Mouse (Mus musculus) frontal cortex, postnatal 10 days (tissue): Measurements from ENCODE around the gene Pla2g7.
"Not testable (repeated sequence)": the region's sequence is repeated elsewhere in the genome, so short reads cannot be mapped to it uniquely, and the experiment has no call there.

Experiments
- DNase-seq, 2 experiments: peaks; one replicate each; pipeline ENCODE4 v3.0.0; 2022; ENCODE audit warnings: low spot score in 2 of 2, mixed read lengths in 1 of 2

Gene Pla2g7

DNA sequence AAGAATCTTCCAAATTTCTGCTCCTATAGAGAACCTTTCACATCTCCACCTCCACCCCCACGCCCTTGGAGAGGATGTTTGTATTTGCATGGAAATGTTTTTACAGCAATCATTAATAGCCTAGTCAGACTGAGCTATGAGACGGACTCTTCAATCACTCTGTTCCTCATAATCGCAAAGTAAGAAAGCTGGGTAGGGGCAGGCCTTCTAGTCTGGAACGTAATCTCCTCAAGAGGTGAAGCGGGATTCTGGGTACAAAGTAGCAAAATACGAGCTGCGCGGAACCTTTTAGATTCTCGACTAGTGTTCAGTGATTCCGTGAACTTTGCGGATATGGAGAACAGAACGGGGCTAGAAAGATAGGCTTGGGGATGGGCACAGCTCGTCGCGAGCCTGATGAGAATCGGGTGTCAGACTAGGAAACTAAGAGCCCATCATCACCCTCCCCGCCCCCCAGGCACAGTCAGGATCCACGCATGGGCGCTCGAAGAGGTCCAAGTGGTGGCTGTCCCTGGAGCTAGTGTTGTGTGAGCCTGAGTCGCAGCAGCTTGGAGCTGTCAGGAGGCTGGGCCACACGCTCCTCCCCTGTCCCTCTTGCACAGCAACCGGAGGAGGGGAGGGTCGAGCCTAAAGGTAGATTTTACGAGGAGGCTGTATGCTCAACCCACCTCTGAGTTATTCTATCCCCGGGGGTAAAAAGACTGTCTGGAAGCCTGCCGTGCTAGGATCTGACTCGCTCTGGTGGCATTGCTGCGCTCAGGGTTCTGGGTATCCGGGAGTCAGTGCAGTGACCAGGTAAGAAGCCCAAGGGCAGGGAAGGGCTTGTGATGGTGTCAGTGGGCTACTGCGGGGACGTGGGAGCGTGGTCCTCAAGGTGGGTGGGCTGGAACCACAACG, at the start of gene Pla2g7:
TSS of gene Pla2g7 (plus strand) at position 107 of the 897 bp plus-strand sequence.
- DNase-seq = peak; percentile 17 to 46

DNA sequence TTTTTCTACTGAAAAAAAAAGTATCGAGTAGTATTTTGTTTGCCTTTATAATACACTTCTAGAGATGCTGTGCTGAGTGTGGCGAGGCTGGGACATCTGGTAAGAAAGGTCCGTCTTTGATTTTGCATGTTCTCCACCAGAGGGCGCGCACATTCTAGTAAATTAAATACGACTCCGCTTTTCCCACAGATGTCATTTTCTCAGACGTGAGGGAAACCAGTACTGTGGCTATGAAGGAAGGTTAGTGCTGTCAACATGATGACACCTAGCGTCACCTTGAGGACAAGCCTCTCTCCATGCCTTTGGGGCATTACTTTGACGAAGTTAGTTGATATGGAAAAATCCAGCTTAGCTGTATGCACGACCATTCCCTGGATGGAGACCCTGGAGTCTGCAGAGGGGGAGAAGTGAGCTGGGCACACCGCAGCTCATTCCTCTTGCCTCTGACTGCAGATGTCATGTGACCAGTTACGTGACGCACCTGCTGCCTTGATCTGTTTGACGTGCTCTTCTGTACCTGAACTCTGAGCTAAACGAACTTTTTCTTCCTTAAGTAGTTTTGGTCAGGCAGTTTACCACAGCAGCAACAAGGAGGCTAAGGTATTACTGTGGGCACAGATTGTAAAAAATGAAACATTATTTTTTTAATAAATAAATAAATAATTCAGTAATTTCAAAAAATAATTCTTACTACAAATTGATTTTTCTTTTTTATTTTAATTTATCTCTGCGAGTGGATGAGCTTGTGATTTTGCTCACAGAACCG, 49.1 kb upstream of the Pla2g7 start:
- DNase-seq = peak; percentile 14 to 63

DNA sequence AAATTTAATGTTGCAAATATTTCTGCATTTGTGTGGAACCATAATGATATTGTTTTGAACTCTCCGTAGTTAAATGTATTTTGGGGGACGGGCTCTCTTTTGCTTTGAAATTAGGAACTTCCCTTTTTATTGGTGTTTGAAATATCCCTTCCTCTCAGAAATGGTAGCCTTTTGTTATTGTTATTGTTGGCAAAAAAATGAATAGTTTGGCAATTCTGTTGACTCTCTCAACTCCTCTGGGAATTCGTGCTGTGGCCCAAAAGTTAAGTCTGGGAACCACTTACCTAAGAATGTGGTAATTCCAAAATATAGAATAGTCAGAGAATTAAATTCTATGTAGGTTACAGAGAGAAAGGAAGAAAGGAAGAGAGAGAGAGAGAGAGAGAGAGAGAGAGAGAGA, 47.7 kb upstream of the Pla2g7 start:
- DNase-seq = no peak

DNA sequence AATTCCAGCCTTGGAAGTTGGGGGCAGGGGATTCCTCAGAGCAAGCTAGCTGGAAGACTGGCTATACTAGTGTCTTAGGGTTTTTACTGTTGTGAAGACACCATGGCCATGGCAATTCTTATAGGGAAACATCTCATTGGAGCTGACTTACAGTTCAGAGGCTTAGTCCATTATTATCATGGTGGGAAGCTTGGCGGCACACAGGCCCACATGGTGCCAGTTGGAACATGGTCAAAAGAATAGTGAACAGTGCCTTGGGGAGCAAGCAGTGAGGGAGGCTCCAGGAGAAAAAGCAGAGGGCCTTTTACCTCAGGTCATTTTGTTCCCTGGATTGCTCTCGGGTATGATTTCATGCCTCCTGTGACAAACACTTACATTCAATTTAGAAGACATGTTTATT, 37.4 kb upstream of the Pla2g7 start:
- DNase-seq = no peak

DNA sequence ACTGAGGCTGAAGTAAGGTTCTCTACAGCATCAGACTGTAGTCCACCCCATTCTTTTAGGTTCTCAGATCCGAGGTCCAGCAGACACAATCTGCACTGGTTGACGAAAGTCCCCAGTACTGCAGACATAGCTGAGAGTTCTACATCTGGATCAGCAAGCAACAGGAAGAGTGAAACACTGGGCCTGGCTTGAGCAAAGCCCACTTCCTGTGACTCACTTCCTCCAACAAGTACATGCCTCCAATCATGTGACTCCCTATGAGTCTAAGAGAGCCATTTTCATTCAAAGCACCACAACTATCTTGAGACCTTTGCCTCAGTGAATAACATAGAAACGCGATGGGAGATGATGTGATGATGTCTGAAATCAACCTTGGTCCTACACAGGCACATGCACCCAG, 36.7 kb upstream of the Pla2g7 start:
- no peak for DNase-seq

DNA sequence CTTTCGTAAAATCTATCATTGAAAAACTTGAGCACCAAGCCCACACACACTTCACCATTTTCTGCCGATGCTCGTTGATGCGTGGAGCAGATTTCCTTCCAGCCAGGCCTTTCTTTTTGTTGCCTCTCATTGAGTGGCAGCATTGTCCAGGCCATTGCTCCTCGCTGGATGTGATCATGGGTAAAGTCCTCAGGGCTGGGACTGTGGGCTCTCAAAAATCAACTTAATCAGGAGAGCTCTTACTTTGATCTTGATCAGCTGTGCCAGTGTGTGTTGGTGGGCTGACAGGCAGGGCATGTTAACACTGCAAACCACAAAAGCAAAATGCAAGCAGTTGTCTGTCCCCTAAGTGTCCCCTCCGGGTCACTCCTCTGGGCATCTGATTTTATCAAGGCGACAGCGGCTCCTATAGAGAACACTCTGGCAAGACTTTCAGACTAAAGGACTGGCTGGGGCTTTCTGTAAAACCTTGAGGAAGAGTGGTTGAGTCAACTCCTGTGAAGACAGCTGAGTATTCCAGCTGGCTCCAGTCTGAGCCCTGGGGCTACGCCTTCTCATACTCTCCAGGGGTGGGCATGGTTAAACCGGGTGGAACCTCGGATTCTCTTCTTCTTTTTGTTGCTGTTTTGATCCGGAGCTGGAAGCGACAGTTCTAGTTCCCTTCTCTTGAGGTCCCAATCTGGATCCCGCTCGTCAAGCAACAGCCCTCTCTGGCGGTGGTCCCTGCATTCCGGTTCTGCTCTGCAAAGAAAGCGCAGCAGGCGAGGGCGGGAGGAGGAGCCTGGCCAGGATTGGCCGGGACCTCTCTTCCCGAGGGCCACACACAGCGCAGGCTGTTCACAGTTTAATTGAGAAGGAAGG, 33.3 kb upstream of the Pla2g7 start:
- peak; percentile 7 to 30 for DNase-seq

DNA sequence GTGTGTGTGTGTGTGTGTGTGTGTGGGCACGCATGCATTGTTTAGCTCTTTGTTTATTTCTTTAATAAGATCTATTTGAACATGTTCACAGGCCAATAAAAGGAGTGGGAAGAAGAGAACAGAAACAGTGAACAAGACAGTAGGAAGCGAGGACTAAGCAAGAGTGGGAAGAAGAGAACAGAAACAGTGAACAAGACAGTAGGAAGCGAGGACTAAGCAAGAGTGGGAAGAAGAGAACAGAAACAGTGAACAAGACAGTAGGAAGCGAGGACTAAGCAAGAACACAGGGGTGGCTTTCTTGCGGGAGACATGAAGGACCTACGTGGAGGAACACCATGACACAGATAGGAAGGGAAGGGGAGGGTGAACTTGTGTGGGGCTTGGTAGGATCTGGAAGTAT, 31.1 kb upstream of the Pla2g7 start:
- not testable (repeated sequence) for DNase-seq

DNA sequence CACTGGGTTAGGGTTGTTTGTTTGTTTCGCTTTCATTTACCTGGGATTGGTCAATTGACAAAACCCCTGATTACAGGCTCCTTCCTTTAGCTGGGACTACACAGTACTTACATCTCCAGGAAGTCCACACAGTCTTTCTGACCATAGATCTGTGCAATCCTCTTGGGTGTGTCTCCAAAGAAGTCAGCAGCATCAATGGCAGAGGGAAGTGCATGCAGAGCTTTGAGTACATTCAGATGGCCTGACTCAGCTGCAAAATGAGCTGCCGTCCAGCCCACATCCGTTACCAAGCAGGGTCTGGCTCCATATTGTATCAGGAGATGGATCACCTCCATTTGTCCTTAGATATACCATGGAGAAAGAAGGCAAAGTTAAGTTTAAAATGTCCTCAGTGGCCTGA, 29.1 kb upstream of the Pla2g7 start:
- DNase-seq = no peak

DNA sequence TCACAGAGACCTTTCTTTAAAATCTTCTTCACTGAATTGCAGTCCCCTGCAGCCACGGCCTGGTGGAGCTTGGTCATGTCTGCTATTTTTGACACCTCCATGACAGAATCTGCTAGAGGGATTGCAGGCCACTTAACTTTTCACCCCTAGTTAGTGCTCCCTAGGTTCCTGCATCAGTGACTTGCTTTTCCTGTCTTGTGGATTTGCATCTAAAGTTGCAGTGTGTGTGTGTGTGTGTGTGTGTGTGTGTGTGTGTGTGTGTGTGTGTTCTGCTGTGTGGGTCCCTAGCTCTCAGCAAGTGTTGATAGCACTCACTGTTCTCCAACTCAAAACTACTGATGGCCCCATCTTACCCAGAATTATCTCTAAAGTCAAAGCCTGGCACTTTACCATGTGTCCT, 24.4 kb upstream of the Pla2g7 start, which contains the start of gene Ankrd66:
TSS of gene Ankrd66 (minus strand) at position 101 of the 400 bp plus-strand sequence.
- no peak for DNase-seq

DNA sequence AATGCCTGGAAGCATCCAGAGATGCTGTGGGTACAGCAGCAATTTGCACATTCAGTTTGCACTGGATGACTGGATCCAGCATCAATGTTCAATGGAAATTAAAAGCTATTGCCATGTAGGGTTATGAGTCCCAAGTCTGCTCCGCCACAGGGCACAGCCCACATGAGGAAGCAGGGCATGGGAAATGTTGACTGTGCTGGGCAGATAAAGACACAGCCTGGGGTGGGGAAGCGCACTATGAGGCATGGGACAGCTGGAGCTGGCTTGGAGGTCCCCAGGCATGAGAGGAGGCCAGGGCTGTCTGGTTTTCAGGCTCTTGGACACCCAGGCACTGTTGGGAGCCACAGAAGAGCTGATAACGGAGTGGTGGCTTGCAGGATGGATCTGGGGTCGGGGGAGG, 23.9 kb upstream of the Pla2g7 start:
- no peak for DNase-seq

DNA sequence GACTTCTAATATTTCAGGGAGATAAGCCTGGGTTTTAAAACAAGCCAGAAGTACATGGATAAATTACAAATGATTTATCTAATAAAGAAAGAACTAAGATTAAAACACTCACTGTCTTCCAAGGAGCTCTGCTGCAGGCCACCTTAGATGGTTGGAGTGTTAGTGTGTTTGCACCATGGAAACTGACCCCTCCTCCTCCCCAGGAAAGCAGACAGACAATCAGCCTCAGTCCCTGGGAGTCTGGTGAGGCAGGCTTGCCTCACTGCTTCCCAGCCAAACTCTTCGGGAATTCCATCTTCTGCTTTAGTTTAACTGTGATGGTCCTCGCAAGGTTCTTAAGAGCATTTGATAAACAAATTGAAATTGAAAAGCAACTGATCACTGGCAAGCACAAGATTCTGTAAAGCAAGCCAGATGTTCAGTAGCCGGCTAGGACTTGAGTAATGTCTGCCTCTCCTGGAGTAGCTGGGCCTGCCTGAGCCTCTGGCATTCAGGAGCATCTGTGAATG, 16.7 kb upstream of the Pla2g7 start:
- DNase-seq = no peak

DNA sequence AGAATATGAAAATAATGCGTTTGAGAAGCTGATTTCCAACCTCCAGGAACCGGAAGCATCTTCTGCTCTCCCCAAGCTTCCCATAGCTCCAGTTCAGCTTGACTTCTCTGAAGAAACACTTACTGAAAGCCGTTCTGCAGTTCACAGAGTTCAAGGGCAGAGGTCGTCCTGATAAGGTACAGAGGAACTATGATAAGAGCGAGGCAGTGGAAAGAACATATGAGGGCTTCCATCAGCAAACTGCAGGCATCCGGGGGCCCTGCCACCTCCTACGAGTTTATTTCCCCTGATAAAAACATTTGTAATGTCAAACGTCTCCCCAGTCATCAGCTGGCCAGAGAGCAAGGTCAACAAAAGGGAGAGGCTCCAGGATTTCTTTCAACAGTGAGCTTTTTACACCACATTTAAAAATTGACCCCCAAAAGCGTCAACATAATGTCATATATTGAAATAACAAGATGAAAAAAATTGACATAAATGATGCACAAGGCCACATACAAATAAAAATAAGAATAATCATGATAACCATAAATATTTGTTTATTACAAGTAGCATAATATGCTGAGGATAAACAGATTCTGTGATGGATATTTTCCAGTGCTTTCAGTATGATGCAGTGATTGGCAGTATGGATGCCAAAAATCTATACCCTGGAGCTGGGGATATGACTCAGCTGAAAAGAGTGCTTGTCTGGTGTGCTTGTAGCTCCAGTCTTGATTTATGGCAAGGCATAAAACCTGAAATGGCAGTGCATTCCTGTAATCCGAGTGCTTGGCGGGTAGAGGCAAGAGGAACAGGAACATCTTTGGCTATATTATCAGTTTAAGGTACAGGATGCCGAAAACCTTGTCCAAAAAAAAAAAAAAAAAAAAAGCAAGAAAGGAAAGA, 13.1 kb upstream of the Pla2g7 start:
- DNase-seq = no peak

DNA sequence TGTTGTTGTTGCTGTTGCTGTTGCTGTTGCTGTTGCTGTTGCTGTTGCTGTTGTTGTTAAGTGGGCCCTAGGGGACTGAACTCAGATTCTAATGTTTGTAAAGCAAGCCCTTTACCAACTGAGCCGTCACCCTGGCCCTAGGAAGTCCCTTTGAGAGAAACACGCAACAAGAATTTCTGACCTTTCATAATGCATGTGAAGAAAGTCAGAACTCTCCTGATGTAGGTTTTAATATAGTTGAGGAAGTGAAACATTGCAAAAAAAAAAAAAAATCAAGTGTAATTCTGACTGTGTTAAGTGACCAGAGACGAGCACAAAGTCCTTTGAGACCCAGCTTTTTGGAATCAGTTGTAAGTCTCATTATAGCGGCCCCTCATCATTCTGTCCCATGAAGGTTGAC, 10.8 kb upstream of the Pla2g7 start:
- DNase-seq = no peak

DNA sequence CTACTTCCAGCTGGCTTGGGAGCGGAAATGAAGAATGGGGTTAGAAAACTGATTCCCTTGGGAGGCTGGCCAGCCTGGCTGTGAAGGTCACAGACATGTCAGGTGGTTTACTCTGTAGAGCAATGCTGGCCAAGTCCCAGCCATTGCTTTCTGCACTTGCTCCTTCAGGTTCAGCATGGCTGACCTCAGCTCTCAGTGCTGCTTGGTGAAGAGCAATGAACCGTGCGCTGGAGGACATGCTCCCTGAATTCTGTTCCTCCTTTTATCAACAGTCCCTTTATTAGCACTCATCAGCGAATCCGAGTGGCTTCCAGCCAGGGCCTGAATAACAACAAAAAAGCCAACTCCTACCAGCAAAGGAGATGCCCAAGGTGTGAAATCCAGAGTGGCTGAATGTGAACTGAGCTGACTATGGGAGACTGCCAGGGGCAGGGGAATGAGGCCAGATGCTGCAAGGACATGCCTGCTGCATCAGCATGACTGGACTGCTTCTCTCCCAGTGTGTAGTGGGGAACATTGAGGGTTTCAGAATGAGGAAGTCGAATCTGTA, 10.3 kb upstream of the Pla2g7 start:
- peak; percentile 32 to 36 for DNase-seq

DNA sequence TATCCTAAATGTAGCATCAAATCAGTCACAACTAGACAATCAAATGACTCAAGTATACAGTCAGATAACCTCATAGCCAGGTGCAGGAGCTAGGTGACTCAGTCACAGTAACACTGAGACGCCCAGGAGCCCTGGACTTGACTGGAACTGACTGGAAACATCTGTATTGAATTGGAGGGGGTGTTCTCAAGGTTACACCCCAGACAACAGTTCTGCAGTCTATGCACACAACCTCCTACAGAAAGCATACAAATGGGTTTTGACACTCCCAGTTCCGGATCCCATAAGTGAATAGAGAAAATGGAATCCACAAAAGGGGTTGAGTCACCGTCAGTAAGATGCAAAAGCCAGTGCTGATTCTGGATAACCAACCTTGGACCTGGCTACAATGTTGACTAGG, 9.2 kb upstream of the Pla2g7 start:
- no peak for DNase-seq

DNA sequence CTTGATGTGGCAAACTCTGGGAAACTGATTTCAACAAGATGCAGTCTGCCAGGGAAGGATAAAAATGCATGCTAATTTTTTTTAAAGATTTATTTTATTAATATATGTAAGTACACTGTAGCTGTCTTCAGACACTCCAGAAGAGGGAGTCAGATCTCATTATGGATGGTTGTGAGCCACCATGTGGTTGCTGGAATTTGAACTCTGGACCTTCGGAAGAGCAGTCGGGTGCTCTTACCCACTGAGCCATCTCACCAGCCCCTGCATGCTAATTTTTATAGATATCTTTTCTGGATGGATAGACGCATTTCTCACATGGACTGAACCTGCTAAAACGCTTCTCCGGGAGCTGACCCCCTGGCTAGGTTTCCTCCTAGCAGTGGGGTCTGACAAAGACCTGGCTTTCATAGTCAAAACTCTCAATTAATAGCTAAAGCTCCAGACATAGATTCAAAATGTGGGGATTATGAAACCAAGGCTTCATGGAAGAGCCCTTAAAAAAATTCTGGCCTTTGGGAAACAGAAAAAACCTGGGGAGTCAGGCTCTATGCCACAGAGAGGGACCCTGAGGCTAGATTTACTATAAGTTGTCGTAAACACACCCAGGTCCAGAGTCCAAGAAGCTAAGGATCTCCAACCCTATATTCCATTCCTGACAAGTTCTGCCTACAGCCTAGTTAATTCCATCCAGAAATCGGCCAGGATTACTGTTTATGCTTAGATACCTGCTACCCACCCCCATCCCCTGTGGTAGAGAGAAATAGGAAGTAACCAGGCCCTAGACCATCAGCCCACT, 4.5 kb upstream of the Pla2g7 start:
- no peak for DNase-seq

DNA sequence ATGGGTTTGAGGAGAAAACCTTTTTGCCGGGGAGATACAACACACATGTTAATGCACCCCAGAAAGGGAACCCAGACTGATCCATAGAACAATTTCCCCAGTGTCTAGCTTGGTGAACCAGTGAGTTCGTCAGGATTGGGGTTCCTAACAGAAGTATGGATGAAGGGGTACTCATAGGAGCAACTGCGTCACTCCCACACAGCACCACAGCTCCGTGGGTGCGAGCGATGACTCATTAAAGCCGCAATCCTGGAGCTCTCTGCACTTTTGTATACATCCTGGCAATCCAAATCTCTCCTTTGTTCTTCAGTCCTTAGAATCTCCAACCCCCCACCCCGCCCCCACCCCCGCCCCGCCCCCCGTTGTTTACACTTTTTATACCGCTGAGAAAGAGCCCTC, 306 bp upstream of the Pla2g7 start:
- no peak for DNase-seq

DNA sequence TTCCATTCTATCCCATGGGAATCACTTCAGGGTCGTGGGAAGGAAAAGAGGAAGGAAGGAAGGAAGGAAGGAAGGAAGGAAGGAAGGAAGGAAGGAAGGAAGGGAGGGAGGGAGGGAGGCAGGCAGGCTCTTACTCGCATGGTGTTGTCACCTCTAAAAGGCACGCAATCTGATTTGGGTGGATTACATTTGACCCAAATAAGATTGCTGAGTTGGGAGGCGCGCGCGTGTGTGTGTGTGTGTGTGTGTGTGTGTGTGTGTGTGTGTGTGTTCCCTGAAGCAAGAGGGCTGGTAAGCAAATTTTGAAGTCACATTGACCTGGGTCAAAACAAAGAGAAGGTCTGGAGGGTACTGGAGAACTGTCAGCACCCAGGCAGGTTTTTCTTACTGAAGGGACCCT, 1.4 kb downstream of the Pla2g7 start:
- DNase-seq = no peak

DNA sequence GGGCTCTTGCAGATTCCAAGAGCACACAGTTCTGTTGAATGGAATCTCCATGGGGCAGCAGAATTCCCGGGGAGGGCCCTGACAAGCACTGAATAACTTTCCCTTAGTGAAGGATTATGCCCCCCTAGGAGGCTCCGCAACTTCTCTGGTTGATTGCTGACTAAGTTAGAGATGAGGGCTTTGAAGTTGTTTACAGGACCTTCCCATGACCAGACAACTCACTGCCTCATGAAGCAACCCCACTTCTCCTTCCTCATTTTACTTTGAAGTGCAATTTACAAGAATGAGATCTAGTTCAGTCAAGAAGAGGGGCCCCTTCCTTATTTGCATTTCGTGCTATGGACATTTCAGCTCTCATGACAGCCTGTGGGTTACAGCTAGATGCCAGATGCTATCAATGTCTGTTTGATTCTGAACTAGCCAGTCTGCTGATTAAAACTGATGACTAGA, 5.8 kb downstream of the Pla2g7 start:
- DNase-seq = no peak
